Mouse (Mus musculus): ENCODE measurements around the gene Wfdc17.

GRCm38 (mm10) chr11:83689918-83690317 is 13.9 kb upstream of the Wfdc17 start:
- TF ChIP-seq CHD2 (IDR thresholded peaks at IDR 0.05; ENCODE audit: low read depth, low read length): no peak
- no peak for TF ChIP-seq ZC3H11A (IDR thresholded peaks at IDR 0.05; ENCODE audit: borderline replicate concordance, low read depth, low read length)
- TF ChIP-seq HCFC1 (IDR thresholded peaks at IDR 0.05; ENCODE audit: borderline replicate concordance, insufficient read depth, low read length): no peak
